Mouse (Mus musculus) skeletal muscle tissue, adult 2 months (tissue): ENCODE measurements around the gene Fam189b.

Experiments used
- DNase-seq: peaks from one replicate; pipeline ENCODE4 v3.0.0-alpha.2; 2012; ENCODE audit warnings: low read depth, low spot score

Fam189b gene

GRCm38 (mm10) chr3:89228180-89228549 lies 45.2 kb downstream of the Fam189b start:
- peak; percentile 66 for DNase-seq

DNA sequence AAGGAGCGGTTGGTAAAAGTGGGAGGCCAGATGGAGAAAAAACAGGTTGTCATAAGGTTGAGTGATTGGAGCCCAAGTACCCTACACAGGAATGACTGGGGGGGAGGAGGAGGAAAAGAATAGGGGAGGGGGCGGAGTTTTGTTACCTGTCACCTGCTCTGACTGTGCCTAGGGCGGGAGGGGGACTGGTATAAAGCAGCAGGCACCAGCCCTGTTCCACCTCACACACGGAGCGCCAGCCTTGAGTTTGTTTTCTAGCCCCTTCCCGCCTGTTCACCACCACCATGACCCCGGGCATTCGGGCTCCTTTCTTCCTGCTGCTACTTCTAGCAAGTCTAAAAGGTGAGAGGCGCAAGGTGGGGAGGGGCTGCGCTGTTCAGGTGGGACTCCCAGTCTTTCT lies 45.9 kb downstream of the Fam189b start, which contains the start of gene Muc1:
Muc1 (plus strand) TSS at position 222 of the 400 bp plus-strand sequence.
- DNase-seq: no peak

GRCm38 (mm10) chr3:89229276-89229675 lies 46.3 kb downstream of the Fam189b start:
- no peak for DNase-seq

DNA sequence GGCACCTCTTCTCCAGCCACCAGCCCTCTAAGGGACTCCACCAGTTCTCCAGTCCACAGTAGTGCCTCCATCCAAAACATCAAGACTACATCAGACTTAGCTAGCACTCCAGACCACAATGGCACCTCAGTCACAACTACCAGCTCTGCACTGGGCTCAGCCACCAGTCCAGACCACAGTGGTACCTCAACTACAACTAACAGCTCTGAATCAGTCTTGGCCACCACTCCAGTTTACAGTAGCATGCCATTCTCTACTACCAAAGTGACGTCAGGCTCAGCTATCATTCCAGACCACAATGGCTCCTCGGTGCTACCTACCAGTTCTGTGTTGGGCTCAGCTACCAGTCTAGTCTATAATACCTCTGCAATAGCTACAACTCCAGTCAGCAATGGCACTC lies 47.6 kb downstream of the Fam189b start:
- no peak for DNase-seq

DNA sequence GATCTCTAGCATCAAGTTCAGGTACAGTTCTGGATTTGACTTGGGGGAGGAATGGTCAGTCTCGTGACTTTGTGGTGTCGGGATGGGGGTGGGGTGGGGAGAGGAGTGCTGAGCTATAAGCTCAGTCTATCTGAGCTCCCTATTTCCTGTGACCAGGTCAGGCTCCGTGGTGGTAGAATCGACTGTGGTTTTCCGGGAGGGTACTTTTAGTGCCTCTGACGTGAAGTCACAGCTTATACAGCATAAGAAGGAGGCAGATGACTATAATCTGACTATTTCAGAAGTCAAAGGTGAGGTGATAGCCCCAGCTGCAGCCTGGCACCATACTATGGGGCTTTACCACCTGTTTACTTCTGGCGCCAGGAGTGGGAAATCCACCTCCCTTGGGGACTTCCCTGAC lies 48.4 kb downstream of the Fam189b start:
- no peak for DNase-seq

GRCm38 (mm10) chr3:89231772-89232275 lies 48.9 kb downstream of the Fam189b start:
- no peak for DNase-seq

- no peak for DNase-seq
These were observed 49.7 kb downstream of the Fam189b start for GRCm38 (mm10) chr3:89232614-89233013.

DNA sequence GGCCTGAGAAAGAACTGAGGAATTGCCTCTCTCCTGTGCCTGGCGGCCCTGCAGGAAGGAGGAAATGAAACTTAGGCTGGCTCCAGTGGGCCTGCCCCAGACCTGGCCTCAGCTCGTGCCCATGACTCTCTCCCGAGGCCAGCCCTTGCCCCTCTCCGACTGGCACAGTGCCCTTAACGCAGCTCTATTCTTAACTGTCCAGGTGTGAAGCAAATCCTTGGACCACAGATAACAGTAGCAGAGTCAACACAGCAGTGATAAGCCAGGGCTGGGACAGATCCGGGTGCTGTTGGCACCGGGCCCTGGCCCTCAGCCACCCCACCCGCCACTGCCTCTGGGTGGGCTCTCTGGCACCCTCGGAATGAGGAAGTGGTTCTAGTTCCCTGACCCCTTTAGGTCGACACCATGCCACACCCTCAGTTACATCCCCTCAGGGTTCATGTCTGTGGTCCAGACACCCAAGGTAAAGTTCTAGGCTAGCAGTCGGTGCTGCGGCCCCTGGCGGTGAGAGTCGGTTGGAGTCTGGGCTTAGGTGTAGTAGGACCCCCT lies 50.7 kb downstream of the Fam189b start:
- DNase-seq: no peak

- DNase-seq: no peak
These were observed 53.6 kb downstream of the Fam189b start for GRCm38 (mm10) chr3:89236516-89236915.

GRCm38 (mm10) chr3:89237682-89238081 lies 54.7 kb downstream of the Fam189b start:
- DNase-seq: no peak

DNA sequence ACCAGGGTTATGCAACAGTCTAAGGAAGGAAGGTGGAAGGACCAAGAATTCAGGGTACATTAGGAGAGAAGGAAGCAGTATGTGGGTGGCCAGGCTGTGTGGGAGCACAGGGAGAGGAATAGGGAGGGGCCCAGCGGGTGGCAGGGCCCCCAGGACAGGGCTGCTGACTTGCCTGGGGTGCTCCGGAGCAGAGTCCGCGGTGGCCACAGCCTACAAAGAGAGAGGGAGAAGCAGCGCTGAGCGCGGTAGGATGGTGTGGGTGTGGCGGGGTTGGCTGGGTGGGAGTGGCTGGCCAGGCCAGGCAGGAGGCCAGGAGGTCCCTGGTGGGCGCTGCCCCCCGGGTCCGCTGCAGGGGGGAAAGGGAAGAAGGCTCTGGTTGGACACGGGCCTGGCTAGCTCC lies 55.6 kb downstream of the Fam189b start:
- no peak for DNase-seq
